Mouse (Mus musculus) CD4-positive naive resting alpha-beta T cell, adult 76 days (primary cell): ENCODE data around the gene Olfr736. TPM values are rescaled to one million over a fixed set of nuclear protein-coding genes. Genes with fewer than 3 reads are reported as not detected.

ENCODE experiments used
- total RNA-seq: library from RNA; stranded (reverse); gene quantifications from one replicate; pipeline ENCODE4 v1.2.4, GENCODE M21; 2023

The Olfr736 gene
- total RNA-seq, result not detected

GRCm38 (mm10) chr14:50380863-50381262 lies at the start of gene Olfr736:
Olfr736 (plus strand) TSS chr14:50381163.

GRCm38 (mm10) chr14:50348796-50349195 lies 32.2 kb upstream of the Olfr736 start, which contains the start of gene Olfr735:
Olfr735 (minus strand) TSS chr14:50348872.

GRCm38 (mm10) chr14:50357593-50357992 lies 23.4 kb upstream of the Olfr736 start, which contains the start of gene Tlr11:
Tlr11 (plus strand) TSS chr14:50357914.

GRCm38 (mm10) chr14:50407268-50407667 lies 26.3 kb downstream of the Olfr736 start, which contains the start of gene Olfr738:
Olfr738 (plus strand) TSS chr14:50407568.

GRCm38 (mm10) chr14:50418326-50418725 lies 37.4 kb downstream of the Olfr736 start, which contains the start of gene Olfr739:
Olfr739 (plus strand) TSS chr14:50418626.

Other genes with a start within 250 kb of the Olfr736 start
- gene Olfr728, start 238.5 kb upstream of the Olfr736 start, total RNA-seq, result not detected
- gene Olfr729, start 228.3 kb upstream of the Olfr736 start, total RNA-seq, result not detected
- not detected for gene Olfr730, start 193.0 kb upstream of the Olfr736 start, total RNA-seq
- not detected for gene Olfr731, start 139.3 kb upstream of the Olfr736 start, total RNA-seq
- not detected for gene Olfr732, start 97.0 kb upstream of the Olfr736 start, total RNA-seq
- not detected for gene Olfr733, start 79.6 kb upstream of the Olfr736 start, total RNA-seq
- not detected for gene Olfr734, start 54.4 kb upstream of the Olfr736 start, total RNA-seq
- gene Olfr735, start 32.3 kb upstream of the Olfr736 start, total RNA-seq, result not detected
- gene Tlr11, start 23.2 kb upstream of the Olfr736 start, total RNA-seq, result 0.23 TPM
- gene Olfr738, start 26.4 kb downstream of the Olfr736 start, total RNA-seq, result not detected
- not detected for gene Olfr739, start 37.5 kb downstream of the Olfr736 start, total RNA-seq
- gene Olfr740, start 64.4 kb downstream of the Olfr736 start, total RNA-seq, result not detected
- not detected for gene Olfr741, start 91.6 kb downstream of the Olfr736 start, total RNA-seq
- not detected for gene Olfr742, start 122.4 kb downstream of the Olfr736 start, total RNA-seq
- not detected for gene Olfr743, start 140.7 kb downstream of the Olfr736 start, total RNA-seq
- not detected for gene Olfr744, start 233.7 kb downstream of the Olfr736 start, total RNA-seq